Mouse (Mus musculus): ENCODE results near the gene Vmn2r19.

DNA sequence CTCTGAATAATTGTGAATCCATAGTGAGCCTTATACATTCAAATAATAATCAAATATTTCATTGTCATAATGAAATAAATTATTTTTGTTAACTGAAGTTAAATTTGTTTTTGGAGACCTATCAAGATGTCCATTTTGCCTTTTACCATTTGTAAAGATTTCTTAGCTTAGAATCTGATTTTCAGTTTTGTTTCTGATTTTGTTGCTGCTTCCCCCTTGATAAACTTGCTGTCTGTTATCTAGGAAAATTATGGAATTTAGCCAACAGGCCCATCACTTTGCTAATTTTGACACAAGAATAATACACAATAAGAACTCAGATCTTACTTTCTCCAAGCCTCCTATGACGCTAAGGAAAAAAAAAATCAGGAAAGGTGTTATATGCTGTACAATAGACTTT, 47.3 kb upstream of the Vmn2r19 start:
- TF ChIP-seq GATA1 (IDR thresholded peaks at IDR 0.05; ENCODE audit: borderline replicate concordance, low read length) (no peak), FLI1 (IDR thresholded peaks at IDR 0.05; ENCODE audit: low read length) (no peak)
